Mouse (Mus musculus) hindbrain, postnatal 0 days (tissue): ENCODE data around the gene Wwc1. TPM values are rescaled to one million over a fixed set of nuclear protein-coding genes. Genes with fewer than 3 reads are reported as not detected.

ENCODE experiments used
- ATAC-seq: fragments of 200-750 bp; cut with Nextera tagmentation; 2 replicates; pipeline ENCODE4 v1.8.0; 2017; ENCODE audit warnings: mild to moderate bottlenecking, moderate TSS enrichment, moderate library complexity
- DNase-seq: peaks from one replicate; pipeline ENCODE4 v3.0.0-alpha.2; 2015; ENCODE audit warnings: low spot score
- H3K27ac ChIP-seq: fragments of 300-500 bp; sonication (generic); 2 replicates; pipeline ENCODE4 v1.5.1; 2014; ENCODE audit warnings: mild to moderate bottlenecking
- H3K27me3 ChIP-seq: fragments of 300-500 bp; sonication (generic); 2 replicates; pipeline ENCODE4 v1.6.1; 2014; ENCODE audit warnings: low read length, mixed read lengths; ENCODE audit not compliant: insufficient read depth
- H3K36me3 ChIP-seq: fragments of 300-500 bp; sonication (generic); 2 replicates; pipeline ENCODE4 v1.6.1; 2014; ENCODE audit warnings: low read length, mixed read lengths; ENCODE audit not compliant: insufficient read depth
- H3K4me1 ChIP-seq: fragments of 300-500 bp; sonication (generic); 2 replicates; pipeline ENCODE4 v1.6.1; 2014; ENCODE audit warnings: antibody characterized with exemption, low read length, mixed read lengths; ENCODE audit not compliant: insufficient read depth
- H3K4me2 ChIP-seq: fragments of 300-500 bp; sonication (generic); 2 replicates; pipeline ENCODE4 v1.6.1; 2014; ENCODE audit warnings: low read depth, mild to moderate bottlenecking, low read length, moderate library complexity, mixed read lengths
- H3K4me3 ChIP-seq: fragments of 300-500 bp; sonication (generic); 2 replicates; pipeline ENCODE4 v1.5.1; 2014; ENCODE audit warnings: low read length
- H3K9ac ChIP-seq: fragments of 300-500 bp; sonication (generic); replicated peaks from 2 replicates; pipeline ENCODE4 v1.6.1; 2014; ENCODE audit warnings: mild to moderate bottlenecking, low read length, moderate library complexity, mixed read lengths
- H3K9me3 ChIP-seq: fragments of 300-500 bp; sonication (generic); 2 replicates; pipeline ENCODE4 v1.6.1; 2016; ENCODE audit warnings: low read length, mixed read lengths
- CTCF ChIP-seq: IDR thresholded peaks from 2 replicates; pipeline ENCODE4 v1.5.1; 2016; ENCODE audit warnings: antibody characterized with exemption, control low read depth, low read depth
- WGBS: fragments of 180-500 bp; shearing (Covaris S2); extraction: QIAGEN DNeasy Blood & Tissue Kit; methylation state at CpG from one replicate; pipeline ENCODE4 v1.1.7; 2014; 5-methylcytosine and 5-hydroxymethylcytosine counted together
- polyA plus RNA-seq: library from polyadenylated mRNA; unstranded; fragments of >200 nt; fragmentation: Nextera tagmentation; extraction: Ambion mirVana; gene quantifications from 2 replicates; pipeline ENCODE4 v1.2.1, GENCODE M21; 2015
- total RNA-seq: library from RNA; depleted of rRNA; stranded (reverse); fragments of >200 nt; gene quantifications from 2 replicates; pipeline ENCODE4 v1.2.3, GENCODE M21; 2014

The Wwc1 gene
- total and polyA plus RNA-seq, 2 experiments from 2014 or later, result 9.0 to 17.8 TPM

DNA sequence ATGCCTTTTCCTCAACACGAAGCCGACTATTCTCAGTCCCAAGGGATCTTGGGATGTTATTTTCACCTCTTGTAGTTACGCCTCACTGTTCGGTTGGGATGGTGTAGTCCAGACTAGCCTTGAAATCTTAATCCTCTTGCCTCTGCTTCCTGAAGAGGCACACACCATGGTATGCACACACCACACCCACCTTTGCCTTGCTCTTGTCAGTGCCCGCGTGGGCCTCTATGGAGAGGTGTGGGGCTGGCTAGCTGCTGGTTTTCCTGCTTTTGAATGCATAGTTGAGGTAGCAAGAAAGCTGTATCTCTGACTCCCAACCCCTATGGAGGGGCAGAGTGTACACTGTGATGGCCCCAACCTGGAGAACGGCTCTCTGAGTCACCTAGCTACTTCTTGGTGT is 29.9 kb downstream of the Wwc1 start:
- DNase-seq (no peak), ATAC-seq (no peak)
- Histone ChIP-seq H3K4me2 (no peak overlapping the region), H3K4me1 (no peaks in the 10 kb centered on the region), H3K27ac (no peak overlapping the region), H3K4me3 (no peak overlapping the region), H3K9ac (no peak overlapping the region), H3K9me3 (no peaks in the 10 kb centered on the region), H3K27me3 (no peaks in the 10 kb centered on the region), H3K36me3 (no peaks in the 10 kb centered on the region)
- no peak for TF ChIP-seq CTCF
- 83% methylated on average over 7 of the region's 7 CpGs for WGBS

DNA sequence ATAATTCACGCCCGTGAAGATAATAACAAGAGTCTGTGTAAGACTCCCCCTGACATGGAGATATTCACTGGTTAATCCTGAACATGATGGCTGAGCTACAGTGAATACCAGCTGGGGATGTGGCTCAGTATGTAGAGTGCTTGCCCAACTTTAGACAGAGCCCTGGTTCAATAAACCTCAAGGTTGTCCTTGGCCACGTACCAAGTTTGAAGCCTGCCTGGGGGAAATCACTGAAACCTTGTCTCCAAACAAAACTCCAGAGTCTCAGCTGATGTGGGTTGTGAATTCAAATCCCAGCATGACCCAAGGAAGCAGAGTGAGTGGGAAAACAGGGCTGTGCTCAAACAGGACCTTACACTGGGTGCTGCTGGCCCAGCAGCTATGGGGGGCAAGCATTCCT is 30.3 kb downstream of the Wwc1 start:
- no peak for ATAC-seq
- Histone ChIP-seq H3K27ac (no peak overlapping the region), H3K36me3 (no peaks in the 10 kb centered on the region), H3K9ac (no peak overlapping the region), H3K4me3 (no peak overlapping the region), H3K4me1 (no peaks in the 10 kb centered on the region), H3K9me3 (no peaks in the 10 kb centered on the region), H3K27me3 (no peaks in the 10 kb centered on the region), H3K4me2 (no peak overlapping the region)
- WGBS, result 80% methylated on average over 3 of the region's 3 CpGs
- no peak for DNase-seq
- no peak for TF ChIP-seq CTCF

DNA sequence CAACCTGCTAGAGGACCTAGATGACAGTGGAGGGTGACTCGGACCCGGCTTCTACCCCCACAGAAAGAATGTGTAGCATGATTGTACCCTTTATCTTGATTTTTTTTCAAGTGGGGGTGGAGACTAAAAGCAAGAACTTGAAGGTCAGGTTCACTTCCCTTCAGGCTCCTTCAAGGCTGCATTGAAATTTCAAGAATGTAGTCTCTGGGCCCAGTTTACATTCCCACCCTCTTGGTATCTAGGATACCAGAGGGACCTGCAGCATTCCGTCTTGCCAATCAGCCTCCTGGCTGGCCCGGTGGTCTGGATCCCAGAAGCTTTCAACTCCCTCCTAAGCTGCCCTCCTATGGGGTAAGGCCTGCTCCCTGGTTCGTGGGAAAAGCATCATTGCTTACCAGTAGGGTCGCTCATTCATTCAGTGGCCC is 31.9 kb downstream of the Wwc1 start:
- DNase-seq, result no peak
- Histone ChIP-seq H3K36me3 (no peaks in the 10 kb centered on the region), H3K4me3 (no peak overlapping the region), H3K4me2 (no peak overlapping the region), H3K9me3 (no peaks in the 10 kb centered on the region), H3K9ac (no peak overlapping the region), H3K4me1 (no peaks in the 10 kb centered on the region), H3K27ac (no peak overlapping the region), H3K27me3 (no peaks in the 10 kb centered on the region)
- TF ChIP-seq CTCF, result no peak
- ATAC-seq, result no peak
- 27% methylated on average over 6 of the region's 6 CpGs for WGBS

DNA sequence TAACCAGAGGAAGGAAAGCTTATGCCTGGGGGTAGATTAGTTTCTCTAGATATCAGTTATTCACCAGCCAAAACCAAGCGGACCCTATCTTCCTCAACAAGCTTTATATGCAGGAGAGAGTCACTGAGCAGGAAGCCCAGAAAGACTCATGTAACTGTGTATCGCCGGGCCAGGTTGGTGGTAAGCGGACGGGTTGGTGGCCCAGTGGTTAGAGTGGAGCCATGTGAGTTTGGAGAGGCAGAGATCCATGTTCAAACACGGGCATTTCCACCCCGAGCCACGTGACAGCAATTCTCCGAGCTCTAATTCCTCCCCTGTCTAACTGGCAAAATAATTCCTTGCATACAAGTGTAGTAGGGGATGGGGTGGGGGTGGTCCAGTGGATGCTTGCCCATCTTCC is 32.4 kb downstream of the Wwc1 start:
- no peak overlapping the region for H3K27ac ChIP-seq
- no peak for ATAC-seq
- H3K9ac ChIP-seq, result no peak overlapping the region

DNA sequence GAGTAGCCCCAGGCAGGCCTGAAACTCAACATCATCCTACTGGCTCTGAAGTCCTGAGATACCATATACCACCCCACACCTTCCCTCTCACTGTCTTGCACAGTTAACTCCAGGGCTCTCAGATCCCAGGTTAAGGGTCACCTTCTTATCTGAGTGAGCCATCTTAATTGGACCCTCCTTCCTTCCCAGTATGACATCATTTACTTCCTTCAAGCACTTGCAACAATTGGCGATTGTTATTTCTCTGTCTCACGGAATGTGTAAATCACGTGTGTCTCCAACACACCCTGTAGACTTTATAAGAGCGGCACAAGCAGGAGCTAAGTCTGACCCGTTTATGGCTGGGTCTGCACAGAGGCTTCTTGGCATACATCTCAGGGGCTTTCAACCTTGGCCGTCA is 35.1 kb downstream of the Wwc1 start:
- H3K4me3 ChIP-seq, result no peak overlapping the region
- H3K27ac ChIP-seq, result no peak overlapping the region
- TF ChIP-seq CTCF, result no peak
- H3K27me3 ChIP-seq, result no peaks in the 10 kb centered on the region
- ATAC-seq (no peak), DNase-seq (no peak)
- peaks cover 5% of the 10 kb centered on the region; the same call in 1 of the 2 replicates for H3K4me1 ChIP-seq
- no peak overlapping the region for H3K4me2 ChIP-seq
- H3K9ac ChIP-seq, result no peak overlapping the region
- H3K36me3 ChIP-seq, result no peaks in the 10 kb centered on the region
- no peaks in the 10 kb centered on the region for H3K9me3 ChIP-seq
- 72% methylated on average over 6 of the region's 6 CpGs for WGBS

More for the DNA sequence above, 32.4 kb downstream of the Wwc1 start:
- Histone ChIP-seq H3K27me3 (no peaks in the 10 kb centered on the region), H3K4me1 (no peaks in the 10 kb centered on the region), H3K36me3 (no peaks in the 10 kb centered on the region), H3K4me2 (no peak overlapping the region), H3K9me3 (no peaks in the 10 kb centered on the region), H3K4me3 (no peak overlapping the region)
- 79% methylated on average over 9 of the region's 9 CpGs for WGBS
- no peak for TF ChIP-seq CTCF
- no peak for DNase-seq

DNA sequence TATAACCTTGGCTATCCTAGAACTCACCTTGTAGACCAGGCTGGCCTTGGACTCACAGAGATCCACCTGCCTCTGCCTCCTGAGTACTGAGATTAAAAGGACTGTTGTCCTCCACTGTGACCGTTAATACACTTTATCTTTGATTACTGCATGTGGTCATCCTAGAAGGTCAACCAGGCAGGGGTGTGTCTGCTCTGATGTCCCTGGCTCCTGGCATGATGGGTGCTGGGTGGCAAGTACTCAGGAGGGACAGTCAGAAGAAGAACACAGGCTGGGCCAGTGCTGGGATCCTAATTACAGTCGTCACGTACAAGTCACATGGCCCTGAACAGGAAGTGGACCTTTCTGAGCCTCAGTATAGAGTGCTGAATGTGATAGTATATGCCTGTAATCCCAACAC is 38.7 kb downstream of the Wwc1 start:
- 89% methylated on average over 3 of the region's 3 CpGs for WGBS
- no peaks in the 10 kb centered on the region for H3K27me3 ChIP-seq
- H3K27ac ChIP-seq, result no peak overlapping the region
- no peak overlapping the region for H3K4me3 ChIP-seq
- TF ChIP-seq CTCF, result no peak
- H3K9me3 ChIP-seq, result no peaks in the 10 kb centered on the region
- no peak overlapping the region for H3K4me2 ChIP-seq
- no peak overlapping the region for H3K9ac ChIP-seq
- H3K4me1 ChIP-seq, result peaks cover 5% of the 10 kb centered on the region; the same call in 1 of the 2 replicates
- DNase-seq (no peak), ATAC-seq (no peak)
- no peaks in the 10 kb centered on the region for H3K36me3 ChIP-seq

DNA sequence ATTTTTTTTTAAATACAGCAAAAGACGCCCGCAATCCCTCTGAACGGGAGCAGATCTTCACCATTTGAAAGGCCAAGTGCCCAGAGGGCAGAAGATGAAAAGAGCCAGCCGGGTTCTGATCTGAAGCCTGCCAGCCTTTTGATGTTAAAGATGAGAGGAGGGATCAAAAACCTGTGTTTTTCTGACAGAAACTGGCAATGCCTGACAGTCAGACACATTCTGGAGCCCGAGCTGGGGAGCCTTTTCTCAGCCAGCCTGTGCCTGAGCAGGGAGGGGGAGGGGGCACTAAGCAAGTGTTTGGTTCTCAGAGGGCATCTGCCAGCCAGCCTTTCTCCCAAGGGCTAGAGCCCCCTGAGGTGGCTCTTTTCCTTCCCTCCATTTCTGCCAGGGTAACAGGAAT is 39.3 kb downstream of the Wwc1 start:
- H3K4me2 ChIP-seq, result no peak overlapping the region
- no peak overlapping the region for H3K9ac ChIP-seq
- no peaks in the 10 kb centered on the region for H3K36me3 ChIP-seq
- TF ChIP-seq CTCF, result no peak
- WGBS, result 30% methylated on average over 5 of the region's 5 CpGs
- ATAC-seq (0 out of 2 replicates have a peak, but pooled peaks have one; percentile 51), DNase-seq (peak; percentile 41)
- H3K4me1 ChIP-seq, result peaks cover 5% of the 10 kb centered on the region; the same call in 1 of the 2 replicates
- no peak overlapping the region for H3K4me3 ChIP-seq
- H3K9me3 ChIP-seq, result no peaks in the 10 kb centered on the region
- 0 out of 2 replicates have a peak overlapping the region, but pooled peaks have one; percentile 36 for H3K27ac ChIP-seq
- no peaks in the 10 kb centered on the region for H3K27me3 ChIP-seq
